Mouse (Mus musculus) c-Kit-positive CD71-positive TER-119-positive erythroid progenitor cells, embryonic 14.5 days (primary cell): Measurements from ENCODE around the gene Car1.
"Not testable (repeated sequence)": the region's sequence is repeated elsewhere in the genome, so short reads cannot be mapped to it uniquely, and the experiment has no call there.

Source experiments
- DNase-seq: peaks from one replicate; pipeline ENCODE4 v3.0.0-alpha.2; 2013; ENCODE audit warnings: low spot score

Gene Car1

GRCm38 (mm10) chr3:14808211-14808610, at the start of gene Car1:
TSS of gene Car1 (minus strand) at chr3:14808368.
- DNase-seq: peak; percentile 20

GRCm38 (mm10) chr3:14857874-14858273, 49.7 kb upstream of the Car1 start:
- no peak for DNase-seq

- DNase-seq: no peak
These were observed 46.3 kb upstream of the Car1 start for GRCm38 (mm10) chr3:14854446-14854845.

GRCm38 (mm10) chr3:14853966-14854365, 45.8 kb upstream of the Car1 start:
- DNase-seq: no peak

- no peak for DNase-seq
These were observed 40.6 kb upstream of the Car1 start for GRCm38 (mm10) chr3:14848587-14849254.

- DNase-seq: no peak
These were observed 31.4 kb upstream of the Car1 start for GRCm38 (mm10) chr3:14839466-14840118.

GRCm38 (mm10) chr3:14838936-14839335, 30.8 kb upstream of the Car1 start:
- no peak for DNase-seq

GRCm38 (mm10) chr3:14832766-14833165, 24.6 kb upstream of the Car1 start:
- no peak for DNase-seq

- no peak for DNase-seq
These were observed 23.2 kb upstream of the Car1 start for GRCm38 (mm10) chr3:14831219-14831835.

GRCm38 (mm10) chr3:14828896-14829295, 20.7 kb upstream of the Car1 start:
- DNase-seq: no peak

GRCm38 (mm10) chr3:14819844-14820504, 11.8 kb upstream of the Car1 start:
- no peak for DNase-seq

- not testable (repeated sequence) for DNase-seq
These were observed 7.2 kb upstream of the Car1 start for GRCm38 (mm10) chr3:14815396-14815795.

- no peak for DNase-seq
These were observed 1.5 kb downstream of the Car1 start for GRCm38 (mm10) chr3:14806702-14807101.

GRCm38 (mm10) chr3:14805962-14806361, 2.2 kb downstream of the Car1 start:
- no peak for DNase-seq

- no peak for DNase-seq
These were observed 3.3 kb downstream of the Car1 start for GRCm38 (mm10) chr3:14804906-14805305.

GRCm38 (mm10) chr3:14797069-14797468, 11.1 kb downstream of the Car1 start:
- DNase-seq: no peak

- DNase-seq: no peak
These were observed 12.7 kb downstream of the Car1 start for GRCm38 (mm10) chr3:14795292-14796020.

- DNase-seq: no peak
These were observed 16.1 kb downstream of the Car1 start for GRCm38 (mm10) chr3:14792032-14792431.

GRCm38 (mm10) chr3:14787607-14788006, 20.6 kb downstream of the Car1 start:
- no peak for DNase-seq

- no peak for DNase-seq
These were observed 21.0 kb downstream of the Car1 start for GRCm38 (mm10) chr3:14787136-14787535.

GRCm38 (mm10) chr3:14786551-14787079, 21.6 kb downstream of the Car1 start:
- DNase-seq: no peak

GRCm38 (mm10) chr3:14785353-14785752, 22.8 kb downstream of the Car1 start:
- no peak for DNase-seq
